Mouse (Mus musculus): ENCODE results near the gene Ubr1.

DNA sequence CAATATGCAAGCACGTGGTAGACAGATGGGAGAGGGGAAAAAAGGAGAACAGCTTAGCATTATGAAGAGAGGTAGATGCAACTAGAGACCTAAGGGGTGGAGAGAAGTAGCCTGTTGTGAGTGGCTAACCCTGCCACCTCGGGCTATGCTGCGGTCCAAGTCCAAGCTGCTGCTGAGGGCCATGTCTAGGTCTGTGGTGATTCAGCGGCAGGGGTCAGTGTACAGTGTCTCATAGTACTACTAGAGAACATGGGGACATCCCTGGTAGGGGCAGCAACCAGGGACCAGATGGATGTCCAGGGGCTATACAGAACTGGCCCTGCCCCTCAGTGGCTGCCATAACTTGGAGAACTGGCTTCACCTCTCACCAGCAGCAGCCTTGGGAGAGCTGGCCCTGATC is 135.3 kb downstream of the Ubr1 start:
- TF ChIP-seq POLR2A (IDR thresholded peaks at IDR 0.05; ENCODE audit: control insufficient read depth, low read depth, low read length) (no peak), CTCF (IDR thresholded peaks at IDR 0.05; ENCODE audit: control insufficient read depth, insufficient read depth, insufficient replicate concordance, low read depth, low read length) (no peak)
